Mouse (Mus musculus): Measurements from ENCODE around the gene Misp. TPM values are rescaled to one million over a fixed set of nuclear protein-coding genes. Genes with fewer than 3 reads are reported as not detected.

Misp gene
- polyA plus RNA-seq, 1 experiment = 0.91 TPM

DNA sequence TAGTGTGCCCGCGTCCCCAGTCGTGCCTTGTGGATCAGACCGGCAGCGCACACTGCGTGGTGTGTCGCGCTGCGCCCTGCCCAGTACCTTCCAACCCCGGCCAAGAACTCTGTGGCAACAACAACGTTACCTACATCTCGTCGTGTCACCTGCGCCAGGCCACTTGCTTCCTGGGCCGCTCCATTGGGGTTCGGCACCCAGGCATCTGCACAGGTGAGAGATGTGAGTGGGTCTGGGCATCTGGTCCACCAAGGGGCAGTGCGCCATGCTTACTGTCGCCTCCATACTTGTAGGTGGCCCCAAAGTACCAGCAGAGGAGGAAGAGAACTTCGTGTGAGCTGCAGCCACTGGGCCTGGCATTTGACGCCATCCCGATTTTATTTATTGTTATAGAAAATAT, 39.6 kb upstream of the Misp start:
- peaks cover 5% of the 10 kb centered on the region for H3K4me1 ChIP-seq (ENCODE audit: control insufficient read depth, insufficient read depth, low read length)
- H3K4me3 ChIP-seq (ENCODE audit: insufficient read depth, low read length) = peak overlapping the region; percentile 78
- H3K27ac ChIP-seq (ENCODE audit: insufficient read depth, low read depth, low read length) = no peak overlapping the region
- TF ChIP-seq CTCF (IDR thresholded peaks at IDR 0.05; ENCODE audit: low read depth, low read length) (no peak), POLR2A (IDR thresholded peaks at IDR 0.05; ENCODE audit: borderline replicate concordance, low read depth, low read length) (no peak)

DNA sequence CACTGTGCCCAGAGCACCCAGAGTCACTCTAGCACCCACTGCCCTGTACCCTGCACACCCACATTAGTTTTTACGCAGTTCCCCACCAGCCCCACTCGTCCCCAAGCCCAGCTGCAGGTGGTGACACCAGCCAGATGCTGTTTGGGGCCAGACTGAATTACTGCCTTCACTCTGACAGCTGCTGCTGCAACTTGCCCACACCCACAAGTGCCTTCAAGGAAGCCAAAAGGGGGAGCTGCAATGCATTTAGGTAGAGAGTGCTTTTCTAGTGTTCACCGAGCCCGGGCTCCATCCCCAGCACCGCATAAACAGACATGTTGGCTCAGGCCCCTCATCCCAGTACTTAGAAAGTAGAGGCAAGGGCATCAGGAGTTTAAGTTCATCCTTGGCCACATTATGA, 38.8 kb upstream of the Misp start:
- Histone ChIP-seq H3K27ac (ENCODE audit: insufficient read depth, low read depth, low read length) (no peak overlapping the region), H3K4me1 (ENCODE audit: control insufficient read depth, insufficient read depth, low read length) (peaks cover 5% of the 10 kb centered on the region), H3K4me3 (ENCODE audit: insufficient read depth, low read length) (no peak overlapping the region)
- TF ChIP-seq CTCF (IDR thresholded peaks at IDR 0.05; ENCODE audit: low read depth, low read length) (no peak), POLR2A (IDR thresholded peaks at IDR 0.05; ENCODE audit: borderline replicate concordance, low read depth, low read length) (no peak)

GRCm38 (mm10) chr10:79783050-79783449, 37.7 kb upstream of the Misp start:
- Histone ChIP-seq H3K27ac (ENCODE audit: insufficient read depth, low read depth, low read length) (no peak overlapping the region), H3K4me1 (ENCODE audit: control insufficient read depth, insufficient read depth, low read length) (peaks cover 5% of the 10 kb centered on the region), H3K4me3 (ENCODE audit: insufficient read depth, low read length) (no peak overlapping the region)
- TF ChIP-seq POLR2A (IDR thresholded peaks at IDR 0.05; ENCODE audit: borderline replicate concordance, low read depth, low read length) (no peak), CTCF (IDR thresholded peaks at IDR 0.05; ENCODE audit: low read depth, low read length) (no peak)

- Histone ChIP-seq H3K27ac (ENCODE audit: insufficient read depth, low read depth, low read length) (no peak overlapping the region), H3K4me3 (ENCODE audit: insufficient read depth, low read length) (no peak overlapping the region), H3K4me1 (ENCODE audit: control insufficient read depth, insufficient read depth, low read length) (peaks cover 5% of the 10 kb centered on the region)
- TF ChIP-seq POLR2A (IDR thresholded peaks at IDR 0.05; ENCODE audit: borderline replicate concordance, low read depth, low read length) = no peak
- TF ChIP-seq CTCF (IDR thresholded peaks at IDR 0.05; ENCODE audit: low read depth, low read length) = peak; percentile 20; the same call in 1 of the 2 replicates
Observed at GRCm38 (mm10) chr10:79783920-79784800, 36.6 kb upstream of the Misp start.

- no peak overlapping the region for H3K4me3 ChIP-seq (ENCODE audit: insufficient read depth, low read length)
- TF ChIP-seq CTCF (IDR thresholded peaks at IDR 0.05; ENCODE audit: low read depth, low read length) (peak; percentile 28; the same call in 1 of the 2 replicates), POLR2A (IDR thresholded peaks at IDR 0.05; ENCODE audit: borderline replicate concordance, low read depth, low read length) (no peak)
- no peaks in the 10 kb centered on the region for H3K4me1 ChIP-seq (ENCODE audit: control insufficient read depth, insufficient read depth, low read length)
- no peak overlapping the region for H3K27ac ChIP-seq (ENCODE audit: insufficient read depth, low read depth, low read length)
Observed at GRCm38 (mm10) chr10:79788386-79789158, 32.2 kb upstream of the Misp start.

GRCm38 (mm10) chr10:79789581-79789980, 31.2 kb upstream of the Misp start:
- Histone ChIP-seq H3K4me3 (ENCODE audit: insufficient read depth, low read length) (no peak overlapping the region), H3K4me1 (ENCODE audit: control insufficient read depth, insufficient read depth, low read length) (no peaks in the 10 kb centered on the region), H3K27ac (ENCODE audit: insufficient read depth, low read depth, low read length) (no peak overlapping the region)
- TF ChIP-seq POLR2A (IDR thresholded peaks at IDR 0.05; ENCODE audit: borderline replicate concordance, low read depth, low read length) = no peak
- TF ChIP-seq CTCF (IDR thresholded peaks at IDR 0.05; ENCODE audit: low read depth, low read length) = no peak

DNA sequence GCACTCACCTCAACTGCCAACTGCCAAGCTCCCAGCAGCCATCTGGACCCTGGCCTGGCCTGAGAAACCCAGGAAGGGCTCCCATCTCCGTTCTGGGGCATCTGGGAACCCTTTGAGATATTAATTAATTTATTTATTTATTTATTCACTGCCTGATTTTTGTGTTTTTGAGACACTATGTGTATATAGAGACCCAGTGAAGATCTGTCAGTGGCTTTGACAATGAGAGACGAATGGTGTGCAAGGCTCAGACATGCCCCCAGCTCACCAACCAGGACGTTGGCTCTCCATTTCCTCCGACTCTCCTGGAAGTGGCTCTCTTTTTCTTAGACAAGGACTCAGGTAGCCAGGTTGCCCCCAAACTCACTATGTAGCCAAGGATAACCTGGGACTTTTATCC, 29.9 kb upstream of the Misp start, which contains the start of gene Prss57:
Gene Prss57 (minus strand): TSS at position 101 of the 400 bp plus-strand sequence.
- no peak within 1 kb of the TSS for H3K27ac ChIP-seq (ENCODE audit: insufficient read depth, low read depth, low read length)
- no peak for TF ChIP-seq CTCF (IDR thresholded peaks at IDR 0.05; ENCODE audit: low read depth, low read length)
- no peak for TF ChIP-seq POLR2A (IDR thresholded peaks at IDR 0.05; ENCODE audit: borderline replicate concordance, low read depth, low read length)
- no peaks in the 10 kb centered on the region for H3K4me1 ChIP-seq (ENCODE audit: control insufficient read depth, insufficient read depth, low read length)
- no peak within 1 kb of the TSS for H3K4me3 ChIP-seq (ENCODE audit: insufficient read depth, low read length)

GRCm38 (mm10) chr10:79792339-79793040, 28.3 kb upstream of the Misp start:
- Histone ChIP-seq H3K4me1 (ENCODE audit: control insufficient read depth, insufficient read depth, low read length) (no peaks in the 10 kb centered on the region), H3K4me3 (ENCODE audit: insufficient read depth, low read length) (no peak overlapping the region), H3K27ac (ENCODE audit: insufficient read depth, low read depth, low read length) (no peak overlapping the region)
- TF ChIP-seq CTCF (IDR thresholded peaks at IDR 0.05; ENCODE audit: low read depth, low read length) (no peak), POLR2A (IDR thresholded peaks at IDR 0.05; ENCODE audit: borderline replicate concordance, low read depth, low read length) (no peak)

DNA sequence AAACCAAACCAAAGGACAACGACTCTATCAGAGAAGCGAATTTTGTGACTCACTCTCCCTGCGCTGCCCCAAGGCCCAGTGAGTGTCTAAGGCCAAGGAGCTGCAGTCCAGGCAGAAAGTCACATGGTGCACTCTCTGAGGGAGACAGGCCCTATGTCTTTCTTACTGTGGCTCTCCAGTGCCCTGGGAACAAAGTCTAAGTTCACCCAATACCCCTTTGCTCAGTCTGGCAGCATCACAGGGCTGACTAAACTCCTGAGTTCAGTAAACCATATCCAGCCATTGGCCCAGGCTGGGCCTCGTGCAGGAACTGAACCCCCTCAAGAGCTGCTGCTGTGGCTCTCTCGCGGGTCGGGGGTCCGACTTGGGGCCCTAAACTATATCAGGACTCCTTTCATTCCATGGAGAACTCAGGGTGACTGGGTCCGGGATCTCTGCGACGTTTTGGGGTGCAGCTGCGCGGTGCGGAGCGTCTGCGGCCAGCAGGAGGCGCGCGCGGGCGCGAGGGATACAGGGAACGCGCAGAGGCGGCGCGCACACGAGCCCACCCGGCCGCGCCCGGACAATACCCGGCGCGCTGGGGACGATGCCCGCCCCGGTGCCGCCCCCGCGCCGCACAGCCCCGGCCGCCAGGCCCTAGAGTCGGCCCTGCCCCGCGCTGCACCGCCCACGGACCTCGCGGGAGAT, 27.6 kb upstream of the Misp start, which contains the start of gene Palm:
Gene Palm (plus strand): TSS at position 522 of the 687 bp plus-strand sequence.
- Histone ChIP-seq H3K27ac (ENCODE audit: insufficient read depth, low read depth, low read length) (no peak within 1 kb of the TSS), H3K4me3 (ENCODE audit: insufficient read depth, low read length) (peak within 1 kb of the TSS; percentile 66), H3K4me1 (ENCODE audit: control insufficient read depth, insufficient read depth, low read length) (no peaks in the 10 kb centered on the region)
- TF ChIP-seq CTCF (IDR thresholded peaks at IDR 0.05; ENCODE audit: low read depth, low read length) = peak; percentile 64
- TF ChIP-seq POLR2A (IDR thresholded peaks at IDR 0.05; ENCODE audit: borderline replicate concordance, low read depth, low read length) = no peak

Measured in bone marrow macrophage, adult 2 months (primary cell).